Mouse (Mus musculus): ENCODE results near the gene Rgl2. TPM values are rescaled to one million over a fixed set of nuclear protein-coding genes. Genes with fewer than 3 reads are reported as not detected.

The Rgl2 gene
- total and polyA plus RNA-seq, 3 experiments: 24.9 to 43.6 TPM; not detected in 1

DNA sequence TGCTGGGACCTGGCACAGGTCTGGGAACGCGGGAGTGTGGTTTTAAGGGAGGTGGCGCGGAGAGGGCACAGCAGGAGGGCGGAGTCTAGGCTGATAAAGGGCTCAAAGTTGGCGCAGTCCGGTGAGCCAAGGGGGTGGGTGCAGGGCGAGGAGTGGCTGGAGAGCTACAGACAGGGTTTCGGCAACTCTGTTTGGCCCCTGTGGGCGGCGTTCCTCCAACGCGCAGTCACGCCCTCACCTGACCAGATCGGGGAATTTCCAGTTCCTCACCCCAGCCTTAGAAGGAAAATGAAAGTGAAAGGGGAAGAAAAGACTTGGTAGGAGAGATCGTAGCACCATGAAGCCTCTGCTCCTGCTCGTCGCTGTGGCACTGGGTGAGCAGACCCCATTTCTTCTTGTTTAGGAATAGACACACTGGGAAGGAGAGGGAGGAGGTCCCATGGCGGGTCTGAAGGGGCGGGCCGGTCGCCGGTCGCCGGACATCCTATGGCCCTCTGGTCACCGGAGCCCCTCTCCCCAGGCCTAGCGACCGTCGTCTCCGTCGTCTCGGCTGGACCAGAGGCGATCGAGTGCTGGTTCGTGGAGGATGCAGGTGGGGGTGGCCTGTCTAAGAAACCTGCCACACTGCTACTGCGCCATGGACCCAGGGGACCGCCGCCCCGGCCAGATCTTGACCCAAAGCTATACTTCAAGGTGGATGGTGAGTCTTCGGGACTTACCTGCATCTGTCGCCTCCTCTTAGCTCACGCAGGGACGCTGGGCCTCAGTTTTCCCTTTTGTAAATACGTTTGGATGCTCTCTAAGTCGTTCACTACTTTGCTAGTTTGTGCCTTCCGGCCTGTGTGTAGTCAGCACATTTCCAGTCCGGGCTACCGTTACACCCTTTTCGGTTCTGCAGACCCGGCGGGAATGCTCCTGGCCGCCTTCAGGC lies 9.7 kb upstream of the Rgl2 start:
- H3K27ac ChIP-seq (ENCODE audit: control insufficient read depth, low read depth, low read length): peak overlapping the region; percentile 66
- TF ChIP-seq MAX (IDR thresholded peaks at IDR 0.05; ENCODE audit: low read length): peak; percentile 50; the same call in 1 of the 2 replicates
- TF ChIP-seq SIN3A (IDR thresholded peaks at IDR 0.05; ENCODE audit: low read length): peak; percentile 90
- peak; percentile 68 for TF ChIP-seq HCFC1 (IDR thresholded peaks at IDR 0.05; ENCODE audit: low read depth, low read length)
- TF ChIP-seq ETS1 (IDR thresholded peaks at IDR 0.05; ENCODE audit: low read depth, low read length): peak; percentile 95
- peak; percentile 69 for TF ChIP-seq USF1 (IDR thresholded peaks at IDR 0.05; ENCODE audit: low read depth, low read length)
- TF ChIP-seq NRF1 (IDR thresholded peaks at IDR 0.05; ENCODE audit: insufficient read depth, low read depth, low read length, poor library complexity, severe bottlenecking): no peak
- peak; percentile 56; the same call in 1 of the 2 replicates for TF ChIP-seq POLR2AphosphoS2 (IDR thresholded peaks at IDR 0.05; ENCODE audit: low read length)
- TF ChIP-seq MXI1 (IDR thresholded peaks at IDR 0.05; ENCODE audit: low read depth, low read length): peak; percentile 85
- 0 out of 2 replicates have a peak, but pooled peaks have one; percentile 13 for TF ChIP-seq TBP (IDR thresholded peaks at IDR 0.05; ENCODE audit: low read depth, low read length)
- peak; percentile 17; the same call in 1 of the 2 replicates for TF ChIP-seq SMC3 (IDR thresholded peaks at IDR 0.05; ENCODE audit: low read depth, low read length)
- TF ChIP-seq NELFE (IDR thresholded peaks at IDR 0.05; ENCODE audit: low read depth, low read length): peak; percentile 38; the same call in 1 of the 2 replicates
- peak in 2 of 3 experiments; percentile 45 to 58; a peak in 4 of 6 replicates for TF ChIP-seq CTCF (IDR thresholded peaks at IDR 0.05 in 2 of 3, conservative IDR thresholded peaks at IDR 0.05 in 1 of 3; ENCODE audit: control insufficient read depth in 1 of 3, insufficient read depth in 1 of 3, low read depth in 2 of 3, low read length in 3 of 3, poor library complexity in 1 of 3, severe bottlenecking in 1 of 3)
- 0 out of 2 replicates have a peak, but pooled peaks have one; percentile 8 for TF ChIP-seq CHD2 (IDR thresholded peaks at IDR 0.05; ENCODE audit: low read length)
- TF ChIP-seq ELF1 (IDR thresholded peaks at IDR 0.05; ENCODE audit: low read depth, low read length): 0 out of 2 replicates have a peak, but pooled peaks have one; percentile 13
- peak; percentile 54 for TF ChIP-seq TCF12 (IDR thresholded peaks at IDR 0.05; ENCODE audit: low read depth, low read length)
- TF ChIP-seq EP300 (IDR thresholded peaks at IDR 0.05; ENCODE audit: low read depth in 1 of 2, low read length in 2 of 2): no peak; a peak in 1 of 4 replicates
- no peak for TF ChIP-seq MYC (IDR thresholded peaks at IDR 0.05; ENCODE audit: low read depth, low read length)
- TF ChIP-seq BHLHE40 (IDR thresholded peaks at IDR 0.05; ENCODE audit: borderline replicate concordance, low read depth, low read length): peak; percentile 76; the same call in 1 of the 2 replicates
- TF ChIP-seq ZMIZ1 (IDR thresholded peaks at IDR 0.05; ENCODE audit: low read depth, low read length): no peak
- peak in 1 of 2 experiments; percentile 45; a peak in 2 of 4 replicates for TF ChIP-seq POLR2A (IDR thresholded peaks at IDR 0.05; ENCODE audit: control insufficient read depth in 1 of 2, insufficient read depth in 1 of 2, low read depth in 1 of 2, low read length in 2 of 2, poor library complexity in 1 of 2)
- peaks cover 5 to 29% of the 10 kb centered on the region in 2 experiments for H3K4me1 ChIP-seq (ENCODE audit: control insufficient read depth in 1 of 2, insufficient read depth in 2 of 2, low read length in 2 of 2)
- peaks cover 8% of the 10 kb centered on the region for H3K79me2 ChIP-seq (ENCODE audit: control insufficient read depth, insufficient read depth, low read length, poor library complexity)
- peak overlapping the region; percentile 73 for H3K9ac ChIP-seq (ENCODE audit: control insufficient read depth, low read depth, low read length, poor library complexity, severe bottlenecking)
- peaks cover 0 to 13% of the 10 kb centered on the region in 2 experiments; a peak in 3 of 4 replicates for H3K36me3 ChIP-seq (ENCODE audit: control insufficient read depth in 1 of 2, insufficient read depth in 2 of 2, low read length in 2 of 2)
- H3K4me3 ChIP-seq (ENCODE audit: control insufficient read depth in 1 of 2, insufficient read depth in 1 of 2, low read depth in 2 of 2, low read length in 2 of 2): peak overlapping the region; percentile 77 to 81
- H3K27me3 ChIP-seq (ENCODE audit: control insufficient read depth in 1 of 2, insufficient read depth in 2 of 2, low read length in 2 of 2): no peaks in the 10 kb centered on the region
- DNase-seq (ENCODE audit: low read depth, low spot score): peak; percentile 91
- H3K9me3 ChIP-seq (replicated peaks; ENCODE audit: insufficient read depth, low read length): no peaks in the 10 kb centered on the region
